Mouse (Mus musculus): ENCODE measurements at regions not wholly inside any gene's neighbourhood (a gene's known extent, or its start where the extent isn't known, plus 50 kb on each side); places are given as distances from the start of the nearest gene placed in this dataset.

GRCm38 (mm10) chr2:146565693-146566092, 53.5 kb upstream of the Ralgapa2 start:
- no peak overlapping the region for H3K4me3 ChIP-seq
- no peak overlapping the region for H3K4me2 ChIP-seq (replicated peaks)
- peaks cover 4% of the 10 kb centered on the region; the same call in 1 of the 2 replicates for H3K4me1 ChIP-seq
- no peaks in the 10 kb centered on the region for H3K27me3 ChIP-seq
- H3K36me3 ChIP-seq = no peaks in the 10 kb centered on the region
- H3K9me3 ChIP-seq = no peaks in the 10 kb centered on the region
- no peak overlapping the region for H3K9ac ChIP-seq (replicated peaks)
- WGBS = 86% methylated on average over 6 of the region's 6 CpGs
- ATAC-seq (replicated peaks) = no peak
- H3K27ac ChIP-seq (replicated peaks) = no peak overlapping the region

GRCm38 (mm10) chr2:146568171-146568842, 56.2 kb upstream of the Ralgapa2 start:
- WGBS = 92% methylated on average over 11 of the region's 11 CpGs
- H3K36me3 ChIP-seq = no peaks in the 10 kb centered on the region
- no peak overlapping the region for H3K4me2 ChIP-seq (replicated peaks)
- H3K9me3 ChIP-seq = no peaks in the 10 kb centered on the region
- H3K4me3 ChIP-seq = no peak overlapping the region
- no peaks in the 10 kb centered on the region for H3K4me1 ChIP-seq
- no peaks in the 10 kb centered on the region for H3K27me3 ChIP-seq
- no peak overlapping the region for H3K27ac ChIP-seq (replicated peaks)
- no peak overlapping the region for H3K9ac ChIP-seq (replicated peaks)
- no peak for ATAC-seq (replicated peaks)

- ATAC-seq (replicated peaks) = no peak
- H3K27me3 ChIP-seq = no peaks in the 10 kb centered on the region
- H3K4me3 ChIP-seq = no peak overlapping the region
- no peaks in the 10 kb centered on the region for H3K9me3 ChIP-seq
- no peak overlapping the region for H3K27ac ChIP-seq (replicated peaks)
- no peaks in the 10 kb centered on the region for H3K4me1 ChIP-seq
- 96% methylated on average over 11 of the region's 11 CpGs for WGBS
- H3K36me3 ChIP-seq = no peaks in the 10 kb centered on the region
- H3K4me2 ChIP-seq (replicated peaks) = no peak overlapping the region
- no peak overlapping the region for H3K9ac ChIP-seq (replicated peaks)
These were observed 58.9 kb upstream of the Ralgapa2 start for GRCm38 (mm10) chr2:146571036-146571435.

- Histone ChIP-seq H3K4me2 (replicated peaks) (no peak overlapping the region), H3K4me3 (no peak overlapping the region), H3K27me3 (no peaks in the 10 kb centered on the region), H3K36me3 (no peaks in the 10 kb centered on the region), H3K27ac (replicated peaks) (no peak overlapping the region), H3K4me1 (no peaks in the 10 kb centered on the region), H3K9ac (replicated peaks) (no peak overlapping the region), H3K9me3 (no peaks in the 10 kb centered on the region)
- ATAC-seq (replicated peaks) = no peak
- WGBS = 96% methylated on average over 9 of the region's 9 CpGs
These were observed 59.7 kb upstream of the Ralgapa2 start for GRCm38 (mm10) chr2:146571857-146572256.

- H3K4me1 ChIP-seq = no peaks in the 10 kb centered on the region
- no peaks in the 10 kb centered on the region for H3K9me3 ChIP-seq
- H3K4me2 ChIP-seq (replicated peaks) = no peak overlapping the region
- no peaks in the 10 kb centered on the region for H3K27me3 ChIP-seq
- H3K27ac ChIP-seq (replicated peaks) = no peak overlapping the region
- ATAC-seq (replicated peaks) = no peak
- 61% methylated on average over 3 of the region's 3 CpGs for whole genome bisulfite sequencing
- H3K36me3 ChIP-seq = no peaks in the 10 kb centered on the region
- no peak overlapping the region for H3K4me3 ChIP-seq
- H3K9ac ChIP-seq (replicated peaks) = no peak overlapping the region
These were observed 63.6 kb upstream of the Ralgapa2 start for GRCm38 (mm10) chr2:146575610-146576297.

GRCm38 (mm10) chr2:146576298-146576905, 64.3 kb upstream of the Ralgapa2 start:
- 75% methylated on average over 4 of the region's 4 CpGs for WGBS
- Histone ChIP-seq H3K9me3 (no peaks in the 10 kb centered on the region), H3K27ac (replicated peaks) (no peak overlapping the region), H3K9ac (replicated peaks) (no peak overlapping the region), H3K27me3 (no peaks in the 10 kb centered on the region), H3K4me1 (no peaks in the 10 kb centered on the region), H3K4me2 (replicated peaks) (no peak overlapping the region), H3K36me3 (no peaks in the 10 kb centered on the region), H3K4me3 (no peak overlapping the region)
- no peak for ATAC-seq (replicated peaks)

- no peak overlapping the region for H3K27ac ChIP-seq (replicated peaks)
- no peak for ATAC-seq (replicated peaks)
- no peak overlapping the region for H3K4me2 ChIP-seq (replicated peaks)
- WGBS = 79% methylated on average over 3 of the region's 3 CpGs
- H3K9ac ChIP-seq (replicated peaks) = no peak overlapping the region
- no peaks in the 10 kb centered on the region for H3K27me3 ChIP-seq
- H3K4me1 ChIP-seq = no peaks in the 10 kb centered on the region
- no peaks in the 10 kb centered on the region for H3K9me3 ChIP-seq
- H3K4me3 ChIP-seq = no peak overlapping the region
- H3K36me3 ChIP-seq = no peaks in the 10 kb centered on the region
These were observed 65.0 kb upstream of the Ralgapa2 start for GRCm38 (mm10) chr2:146577096-146577495.

GRCm38 (mm10) chr2:146581220-146581619, 69.1 kb upstream of the Ralgapa2 start:
- Histone ChIP-seq H3K4me2 (replicated peaks) (no peak overlapping the region), H3K4me3 (no peak overlapping the region), H3K9ac (replicated peaks) (no peak overlapping the region), H3K36me3 (no peaks in the 10 kb centered on the region), H3K27ac (replicated peaks) (no peak overlapping the region), H3K27me3 (no peaks in the 10 kb centered on the region), H3K9me3 (no peaks in the 10 kb centered on the region), H3K4me1 (no peaks in the 10 kb centered on the region)
- no peak for ATAC-seq (replicated peaks)
- WGBS = 90% methylated on average over 3 of the region's 3 CpGs

GRCm38 (mm10) chr2:146583807-146584388, 71.8 kb upstream of the Ralgapa2 start:
- Histone ChIP-seq H3K27me3 (no peaks in the 10 kb centered on the region), H3K27ac (replicated peaks) (no peak overlapping the region), H3K36me3 (no peaks in the 10 kb centered on the region), H3K4me3 (no peak overlapping the region), H3K4me2 (replicated peaks) (no peak overlapping the region), H3K4me1 (no peaks in the 10 kb centered on the region), H3K9ac (replicated peaks) (no peak overlapping the region), H3K9me3 (no peaks in the 10 kb centered on the region)
- no peak for ATAC-seq (replicated peaks)

GRCm38 (mm10) chr2:146586381-146586780, 74.2 kb upstream of the Ralgapa2 start:
- ATAC-seq (replicated peaks) = no peak
- Histone ChIP-seq H3K9ac (replicated peaks) (no peak overlapping the region), H3K4me3 (no peak overlapping the region), H3K4me1 (no peaks in the 10 kb centered on the region), H3K36me3 (no peaks in the 10 kb centered on the region), H3K27me3 (no peaks in the 10 kb centered on the region), H3K9me3 (no peaks in the 10 kb centered on the region), H3K4me2 (replicated peaks) (no peak overlapping the region), H3K27ac (replicated peaks) (no peak overlapping the region)
- 98% methylated on average over 1 of the region's 1 CpGs for WGBS

- H3K4me1 ChIP-seq = no peaks in the 10 kb centered on the region
- WGBS = 77% methylated on average over 3 of the region's 3 CpGs
- H3K27ac ChIP-seq (replicated peaks) = no peak overlapping the region
- H3K4me2 ChIP-seq (replicated peaks) = no peak overlapping the region
- no peak overlapping the region for H3K9ac ChIP-seq (replicated peaks)
- ATAC-seq (replicated peaks) = no peak
- no peaks in the 10 kb centered on the region for H3K36me3 ChIP-seq
- H3K27me3 ChIP-seq = no peaks in the 10 kb centered on the region
- no peaks in the 10 kb centered on the region for H3K9me3 ChIP-seq
- H3K4me3 ChIP-seq = no peak overlapping the region
These were observed 74.8 kb upstream of the Ralgapa2 start for GRCm38 (mm10) chr2:146586981-146587380.

- no peak for ATAC-seq (replicated peaks)
- Histone ChIP-seq H3K9me3 (no peaks in the 10 kb centered on the region), H3K4me2 (replicated peaks) (no peak overlapping the region), H3K36me3 (no peaks in the 10 kb centered on the region), H3K27me3 (no peaks in the 10 kb centered on the region), H3K27ac (replicated peaks) (no peak overlapping the region), H3K9ac (replicated peaks) (no peak overlapping the region), H3K4me1 (no peaks in the 10 kb centered on the region), H3K4me3 (no peak overlapping the region)
- WGBS = 89% methylated on average over 3 of the region's 3 CpGs
These were observed 77.7 kb upstream of the Ralgapa2 start for GRCm38 (mm10) chr2:146589860-146590259.
